Mouse (Mus musculus) kidney, embryonic 15.5 days (tissue): ENCODE results near the gene Dph3. TPM values are rescaled to one million over a fixed set of nuclear protein-coding genes. Genes with fewer than 3 reads are reported as not detected.

Experiments used
- ATAC-seq: fragments of 200-750 bp; cut with Nextera tagmentation; replicated peaks from 2 replicates; pipeline ENCODE4 v1.8.0; 2017; ENCODE audit warnings: moderate TSS enrichment; ENCODE audit not compliant: low FRiP score
- H3K27ac ChIP-seq: fragments of 300-500 bp; sonication (generic); 2 replicates; pipeline ENCODE4 v1.5.1; 2015; ENCODE audit warnings: mild to moderate bottlenecking, inconsistent platforms
- H3K27me3 ChIP-seq: fragments of 300-500 bp; sonication (generic); 2 replicates; pipeline ENCODE4 v1.6.1; 2015; ENCODE audit warnings: inconsistent platforms
- H3K36me3 ChIP-seq: fragments of 300-500 bp; sonication (generic); 2 replicates; pipeline ENCODE4 v1.6.1; 2015; ENCODE audit warnings: inconsistent platforms
- H3K4me1 ChIP-seq: fragments of 300-500 bp; sonication (generic); 2 replicates; pipeline ENCODE4 v1.6.1; 2015; ENCODE audit warnings: inconsistent platforms
- H3K4me2 ChIP-seq: fragments of 300-500 bp; sonication (generic); 2 replicates; pipeline ENCODE4 v1.6.1; 2015; ENCODE audit warnings: moderate library complexity, mild to moderate bottlenecking, inconsistent platforms
- H3K4me3 ChIP-seq: fragments of 300-500 bp; sonication (generic); replicated peaks from 2 replicates; pipeline ENCODE4 v1.5.1; 2015; ENCODE audit warnings: mild to moderate bottlenecking, inconsistent platforms
- H3K9ac ChIP-seq: fragments of 300-500 bp; sonication (generic); 2 replicates; pipeline ENCODE4 v1.6.1; 2015; ENCODE audit warnings: mild to moderate bottlenecking, inconsistent platforms
- H3K9me3 ChIP-seq: fragments of 300-500 bp; sonication (generic); replicated peaks from 2 replicates; pipeline ENCODE4 v1.6.1; 2016; ENCODE audit warnings: inconsistent platforms
- WGBS: fragments of 180-500 bp; shearing (Covaris S2); methylation state at CpG from one replicate; pipeline ENCODE4 v1.1.7; 2015; ENCODE audit warnings: mixed read lengths; 5-methylcytosine and 5-hydroxymethylcytosine counted together
- polyA plus RNA-seq: library from polyadenylated mRNA; unstranded; fragments of >200 nt; fragmentation: Nextera tagmentation; extraction: Ambion mirVana; gene quantifications from 2 replicates; pipeline ENCODE4 v1.2.1, GENCODE M21; 2015

The Dph3 gene
- polyA plus RNA-seq, 1 experiment from 2014 or later, result 92.9 TPM

DNA sequence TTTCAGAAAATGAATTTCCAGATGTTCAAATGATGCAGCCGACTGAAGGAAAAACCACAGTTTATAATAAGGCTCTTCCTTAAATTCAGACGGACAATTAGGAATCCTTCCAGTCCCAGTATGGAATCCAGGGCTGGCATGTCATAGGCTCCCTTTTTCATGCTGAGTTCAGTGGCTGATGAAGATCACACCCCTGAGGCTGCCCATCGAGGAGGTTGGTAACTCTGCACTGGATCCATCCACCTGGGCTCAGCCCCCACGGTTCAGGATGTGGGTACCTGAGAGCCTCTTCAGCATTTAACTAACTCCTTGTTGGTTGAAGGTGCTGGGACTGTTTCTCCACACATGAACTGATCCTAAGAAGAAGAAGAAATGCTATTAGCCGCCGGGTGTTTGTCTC lies 2.6 kb downstream of the Dph3 start:
- Histone ChIP-seq H3K4me1 (peaks cover 22% of the 10 kb centered on the region), H3K9ac (no peak overlapping the region), H3K9me3 (no peaks in the 10 kb centered on the region), H3K27ac (no peak overlapping the region), H3K36me3 (peaks cover 28% of the 10 kb centered on the region), H3K4me2 (no peak overlapping the region), H3K27me3 (no peaks in the 10 kb centered on the region), H3K4me3 (no peak overlapping the region)
- WGBS, result 96% methylated on average over 6 of the region's 6 CpGs
- no peak for ATAC-seq

DNA sequence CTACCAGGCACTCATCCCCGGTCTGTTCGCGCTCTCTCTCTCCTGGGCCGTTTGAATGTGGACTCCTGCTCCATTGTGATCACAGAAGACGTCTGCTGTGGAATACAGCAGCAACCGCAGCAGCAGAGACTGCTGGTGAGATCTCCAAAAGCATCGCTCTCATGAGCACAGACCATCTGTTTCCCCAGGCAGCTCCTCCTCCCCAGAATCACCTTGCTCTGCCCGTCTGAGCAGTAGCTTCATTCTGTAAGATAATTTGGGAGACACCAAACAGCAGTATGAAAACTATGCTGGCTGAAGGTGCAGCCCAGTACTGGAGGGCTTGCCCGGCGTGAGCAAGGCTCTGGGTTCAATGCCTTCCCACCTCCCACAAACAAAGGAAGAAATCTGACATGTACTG lies 4.5 kb downstream of the Dph3 start:
- 90% methylated on average over 10 of the region's 10 CpGs for WGBS
- H3K27ac ChIP-seq, result no peak overlapping the region
- H3K4me2 ChIP-seq, result no peak overlapping the region

DNA sequence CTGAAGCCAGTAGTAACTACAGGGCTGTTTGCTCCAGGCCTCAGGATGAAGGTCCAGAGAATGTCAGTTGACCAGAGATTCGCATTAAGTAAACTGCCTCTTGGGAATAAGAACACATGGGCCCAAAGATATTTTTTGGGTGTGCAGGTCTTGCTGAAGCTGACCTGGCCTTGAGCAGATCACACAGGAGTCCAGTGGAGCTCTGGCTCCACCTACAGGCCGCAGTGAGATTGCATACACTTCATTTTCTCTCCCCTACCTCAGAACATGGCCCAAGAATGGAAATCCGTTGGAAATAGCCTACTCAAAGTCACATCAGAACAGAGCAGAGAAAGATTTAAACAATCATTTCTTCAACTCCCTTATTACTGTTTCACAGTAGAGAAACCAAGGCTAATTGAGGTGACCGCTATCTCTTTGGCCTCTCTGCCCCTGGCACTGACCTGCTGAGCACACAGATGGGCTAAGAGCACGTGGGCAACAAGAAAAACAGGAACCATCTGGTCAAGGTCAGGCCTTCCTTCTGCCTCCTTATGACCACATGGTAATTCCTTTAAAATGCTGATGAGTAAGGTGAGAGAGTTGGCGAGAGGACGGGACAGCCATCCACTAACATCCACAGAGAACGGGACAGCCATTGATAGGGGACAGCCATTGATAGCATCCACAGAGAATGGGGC lies 8.5 kb downstream of the Dph3 start:
- ATAC-seq, result no peak
- Histone ChIP-seq H3K27me3 (no peaks in the 10 kb centered on the region), H3K9me3 (no peaks in the 10 kb centered on the region), H3K36me3 (peaks cover 17% of the 10 kb centered on the region), H3K27ac (no peak overlapping the region), H3K4me1 (peaks cover 20% of the 10 kb centered on the region), H3K4me3 (no peak overlapping the region), H3K4me2 (no peak overlapping the region), H3K9ac (no peak overlapping the region)
- 41% methylated on average over 8 of the region's 8 CpGs for WGBS

More for the DNA sequence above, 4.5 kb downstream of the Dph3 start:
- ATAC-seq, result no peak
- Histone ChIP-seq H3K36me3 (peaks cover 28% of the 10 kb centered on the region), H3K27me3 (no peaks in the 10 kb centered on the region), H3K9ac (no peak overlapping the region), H3K4me3 (no peak overlapping the region), H3K9me3 (no peaks in the 10 kb centered on the region), H3K4me1 (peaks cover 7% of the 10 kb centered on the region; the same call in 1 of the 2 replicates)

DNA sequence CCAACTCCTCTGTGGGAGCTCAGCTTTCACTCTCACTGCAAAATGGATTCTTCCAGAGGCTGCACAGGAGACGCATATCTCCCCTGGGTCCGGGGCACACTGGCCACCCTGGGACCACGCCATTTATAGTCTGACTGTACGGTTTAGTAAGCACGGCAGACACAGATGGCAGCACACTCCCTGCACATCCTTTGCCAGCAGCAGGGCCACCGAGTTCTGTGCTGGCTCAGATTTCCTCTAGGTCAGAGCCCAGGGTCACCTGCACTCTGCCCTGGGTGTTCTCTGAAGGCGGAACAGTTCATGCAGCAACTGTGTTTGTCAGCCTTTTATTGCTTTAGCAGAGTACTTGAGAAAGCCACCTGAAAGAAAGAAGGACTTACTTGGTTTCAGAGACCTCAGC lies 11.6 kb downstream of the Dph3 start:
- Histone ChIP-seq H3K4me2 (no peak overlapping the region), H3K4me1 (peaks cover 23% of the 10 kb centered on the region), H3K9me3 (no peaks in the 10 kb centered on the region), H3K27me3 (no peaks in the 10 kb centered on the region), H3K27ac (peak overlapping the region; percentile 82), H3K36me3 (no peaks in the 10 kb centered on the region), H3K4me3 (no peak overlapping the region), H3K9ac (no peak overlapping the region)
- 27% methylated on average over 7 of the region's 7 CpGs for WGBS
- ATAC-seq, result peak; percentile 89

DNA sequence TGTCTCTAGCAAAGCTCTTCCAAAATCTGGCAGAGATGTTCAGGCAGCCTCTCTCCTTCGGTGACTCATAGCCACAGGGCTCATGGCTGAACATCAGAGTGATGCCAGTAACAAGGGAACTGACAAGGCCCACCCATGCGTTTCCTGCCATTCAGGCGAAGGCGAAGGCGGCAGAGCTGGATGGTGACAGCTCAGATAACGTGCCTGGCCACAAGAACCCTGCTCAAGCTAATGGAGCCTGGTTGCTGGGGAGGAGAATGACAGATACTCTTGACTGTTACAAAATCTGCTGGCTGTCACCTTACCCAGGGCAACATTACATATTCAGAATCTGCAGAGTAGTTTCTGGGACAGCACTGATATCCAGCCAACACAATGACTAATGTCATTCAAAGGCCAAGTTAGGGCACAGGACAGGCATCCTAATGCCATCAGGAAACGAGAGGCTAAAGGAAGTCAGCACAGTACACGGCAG lies 12.3 kb downstream of the Dph3 start:
- Histone ChIP-seq H3K27ac (peak overlapping the region; percentile 82), H3K36me3 (no peaks in the 10 kb centered on the region), H3K4me1 (peaks cover 23% of the 10 kb centered on the region), H3K4me3 (no peak overlapping the region), H3K9me3 (no peaks in the 10 kb centered on the region), H3K9ac (no peak overlapping the region), H3K27me3 (no peaks in the 10 kb centered on the region), H3K4me2 (no peak overlapping the region)
- 29% methylated on average over 8 of the region's 8 CpGs for WGBS
- ATAC-seq, result no peak

DNA sequence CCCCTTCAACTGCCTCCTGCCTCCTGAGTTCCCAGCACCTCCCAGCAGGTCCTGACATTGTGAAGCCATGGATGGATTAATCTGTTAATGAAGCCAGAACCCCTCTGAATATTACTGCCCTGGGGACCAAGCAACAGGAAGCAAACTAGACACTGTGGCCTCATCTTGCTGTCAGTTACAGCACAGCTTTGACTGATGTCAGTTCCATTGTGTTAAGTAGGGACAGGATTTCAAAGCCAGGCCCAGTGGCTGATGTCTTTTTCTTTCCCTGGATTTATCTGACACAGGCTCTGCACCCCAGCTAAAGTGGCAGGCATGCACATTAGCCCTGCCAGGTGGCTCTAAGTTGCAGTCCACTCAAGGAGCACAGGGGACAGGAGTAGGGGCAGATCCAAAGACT lies 12.7 kb downstream of the Dph3 start:
- Histone ChIP-seq H3K9me3 (no peaks in the 10 kb centered on the region), H3K4me2 (no peak overlapping the region), H3K27me3 (no peaks in the 10 kb centered on the region), H3K4me3 (no peak overlapping the region), H3K9ac (no peak overlapping the region), H3K27ac (peak overlapping the region; percentile 82), H3K36me3 (no peaks in the 10 kb centered on the region), H3K4me1 (peaks cover 23% of the 10 kb centered on the region)
- no peak for ATAC-seq

DNA sequence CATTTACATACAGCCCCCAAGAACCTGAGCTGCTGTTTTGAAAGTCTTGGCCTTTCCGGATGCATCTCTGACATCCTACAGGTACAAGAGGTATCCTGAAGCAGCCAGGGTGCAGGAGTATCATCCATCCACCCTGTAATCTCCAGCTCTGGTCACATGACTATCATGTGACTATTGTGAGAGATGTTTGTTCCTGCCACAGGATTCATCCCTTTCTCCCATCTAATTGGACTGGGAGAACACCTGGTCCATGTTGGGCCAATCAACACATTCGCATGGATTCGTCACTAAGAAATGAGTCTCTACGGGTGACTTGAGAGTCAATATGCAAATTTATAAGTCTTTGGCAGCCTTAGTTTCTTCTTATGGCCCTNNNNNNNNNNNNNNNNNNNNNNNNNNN lies 24.1 kb downstream of the Dph3 start:
- 80% methylated on average over 4 of the region's 4 CpGs for WGBS

DNA sequence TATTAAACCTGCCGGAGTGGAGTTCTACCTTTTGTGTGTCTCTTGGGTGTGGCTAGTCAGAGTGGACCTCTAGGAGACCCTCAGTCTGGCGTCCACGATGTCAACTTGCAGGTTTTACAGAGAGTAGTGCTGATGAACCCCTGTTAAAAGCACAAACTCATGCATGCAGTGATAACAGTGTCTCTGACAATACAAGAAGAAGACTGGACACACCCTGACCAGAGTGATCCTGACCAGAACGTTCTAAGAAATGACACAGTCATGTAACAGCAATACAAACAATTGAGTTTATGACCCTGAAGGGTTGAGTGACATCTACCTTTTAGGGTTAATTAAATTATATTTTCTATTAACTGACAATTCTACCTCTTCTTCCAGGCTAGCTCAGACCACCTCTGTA lies 27.9 kb downstream of the Dph3 start:
- H3K9ac ChIP-seq, result no peak overlapping the region
- no peak overlapping the region for H3K4me2 ChIP-seq
- ATAC-seq, result no peak
- H3K4me1 ChIP-seq, result no peaks in the 10 kb centered on the region
- WGBS, result 84% methylated on average over 4 of the region's 4 CpGs
- no peaks in the 10 kb centered on the region for H3K27me3 ChIP-seq
- no peaks in the 10 kb centered on the region for H3K9me3 ChIP-seq
- no peaks in the 10 kb centered on the region for H3K36me3 ChIP-seq
- H3K27ac ChIP-seq, result no peak overlapping the region
- no peak overlapping the region for H3K4me3 ChIP-seq

More for the DNA sequence above, 24.1 kb downstream of the Dph3 start:
- ATAC-seq, result no peak
- Histone ChIP-seq H3K4me1 (no peaks in the 10 kb centered on the region), H3K4me3 (no peak overlapping the region), H3K36me3 (no peaks in the 10 kb centered on the region), H3K9me3 (peaks cover 10% of the 10 kb centered on the region; the same call in 1 of the 2 replicates), H3K27ac (no peak overlapping the region), H3K4me2 (no peak overlapping the region), H3K27me3 (no peaks in the 10 kb centered on the region), H3K9ac (no peak overlapping the region)

DNA sequence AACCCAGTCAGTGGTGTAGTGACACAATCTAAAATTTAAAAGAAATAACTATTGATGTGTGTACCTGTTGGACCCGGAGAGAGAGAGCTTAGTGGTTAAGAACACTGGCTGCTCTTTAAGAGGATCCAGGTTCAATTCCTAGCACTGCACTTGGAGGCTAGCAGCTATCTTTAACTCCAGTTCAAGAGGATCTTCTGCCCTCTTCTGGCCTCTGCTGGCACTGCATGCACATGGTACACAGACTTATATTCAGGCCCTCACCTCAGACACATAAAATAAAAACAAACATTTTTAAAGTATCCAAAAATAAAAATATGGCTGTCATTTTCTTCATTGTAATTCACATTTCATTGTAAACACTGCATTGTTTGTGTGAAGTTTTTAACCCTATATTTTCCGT lies 28.9 kb downstream of the Dph3 start:
- no peak for ATAC-seq

DNA sequence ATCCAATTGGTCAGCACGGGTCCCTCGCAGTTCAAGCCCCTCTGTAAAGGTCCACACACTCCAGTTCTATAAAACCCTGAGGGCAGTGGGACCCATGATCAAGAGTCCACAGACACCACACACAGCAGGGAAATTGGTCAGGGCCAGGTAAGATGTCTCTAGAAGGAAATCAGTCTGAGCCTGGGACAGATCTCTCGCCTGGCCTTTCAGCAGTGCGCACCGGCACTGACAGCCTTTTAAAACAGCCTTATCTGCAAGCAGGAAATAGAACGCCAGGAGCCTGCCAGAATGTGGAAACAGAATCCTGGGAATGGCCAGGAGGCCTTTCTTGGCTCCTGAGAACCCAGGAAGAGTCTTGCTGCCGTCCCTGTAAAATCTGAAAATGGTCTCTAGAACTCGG lies 29.7 kb downstream of the Dph3 start:
- ATAC-seq, result no peak
- Histone ChIP-seq H3K4me3 (no peak overlapping the region), H3K4me2 (no peak overlapping the region), H3K27me3 (no peaks in the 10 kb centered on the region), H3K4me1 (no peaks in the 10 kb centered on the region), H3K9me3 (no peaks in the 10 kb centered on the region), H3K36me3 (no peaks in the 10 kb centered on the region), H3K27ac (no peak overlapping the region), H3K9ac (no peak overlapping the region)
- WGBS, result 67% methylated on average over 8 of the region's 8 CpGs

More for the DNA sequence above, 28.9 kb downstream of the Dph3 start:
- 96% methylated on average over 2 of the region's 2 CpGs for WGBS
- no peaks in the 10 kb centered on the region for H3K9me3 ChIP-seq
- H3K27ac ChIP-seq, result no peak overlapping the region
- no peak overlapping the region for H3K4me2 ChIP-seq
- H3K4me1 ChIP-seq, result no peaks in the 10 kb centered on the region
- H3K4me3 ChIP-seq, result no peak overlapping the region
- H3K9ac ChIP-seq, result no peak overlapping the region
- no peaks in the 10 kb centered on the region for H3K36me3 ChIP-seq
- H3K27me3 ChIP-seq, result no peaks in the 10 kb centered on the region

DNA sequence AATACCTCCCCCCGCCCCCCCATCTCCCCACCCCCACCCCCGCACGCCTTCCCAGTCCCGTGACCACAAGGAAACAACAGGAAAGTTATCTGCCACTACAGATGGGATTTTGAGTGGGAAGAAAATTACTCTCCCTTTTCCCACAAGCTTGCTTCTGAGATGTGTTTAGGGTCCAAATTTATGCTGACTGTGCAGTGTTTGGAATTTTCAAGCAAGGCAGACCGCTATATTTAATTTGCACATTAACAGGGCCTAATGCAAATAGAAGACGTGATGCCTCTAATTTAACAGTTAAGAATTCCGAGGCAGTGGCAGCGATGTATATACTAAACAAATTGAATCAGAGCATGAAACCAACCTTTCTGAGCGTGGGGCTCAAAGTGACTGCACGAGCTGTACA lies 30.7 kb downstream of the Dph3 start:
- Histone ChIP-seq H3K27me3 (no peaks in the 10 kb centered on the region), H3K4me3 (no peak overlapping the region), H3K9me3 (no peaks in the 10 kb centered on the region), H3K27ac (no peak overlapping the region), H3K36me3 (no peaks in the 10 kb centered on the region), H3K4me2 (no peak overlapping the region), H3K4me1 (no peaks in the 10 kb centered on the region), H3K9ac (no peak overlapping the region)
- ATAC-seq, result no peak
- 62% methylated on average over 10 of the region's 10 CpGs for WGBS

DNA sequence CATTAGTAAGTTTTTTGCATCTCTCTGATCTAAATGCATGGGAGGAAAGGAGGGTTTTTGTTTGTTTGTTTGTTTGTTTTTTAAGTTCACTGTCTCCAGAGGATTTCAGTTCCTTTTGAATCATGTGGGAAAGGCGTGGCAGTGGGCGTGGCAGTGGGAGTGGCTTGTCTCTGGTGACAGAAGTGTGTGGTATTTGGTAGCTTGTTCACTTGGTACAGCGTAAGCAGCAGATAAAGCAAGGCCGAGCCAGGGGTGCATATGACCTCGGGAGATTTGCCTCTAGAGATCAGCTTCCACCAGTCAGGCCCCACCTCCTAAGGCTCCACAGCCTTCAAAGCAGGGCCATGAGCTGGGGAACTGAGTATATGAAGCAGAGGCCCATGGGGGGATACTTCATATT lies 31.6 kb downstream of the Dph3 start:
- H3K4me1 ChIP-seq, result no peaks in the 10 kb centered on the region
- no peak overlapping the region for H3K4me2 ChIP-seq
- H3K27me3 ChIP-seq, result no peaks in the 10 kb centered on the region
- H3K9me3 ChIP-seq, result no peaks in the 10 kb centered on the region
- ATAC-seq, result no peak
- no peaks in the 10 kb centered on the region for H3K36me3 ChIP-seq
- H3K9ac ChIP-seq, result no peak overlapping the region
- 77% methylated on average over 5 of the region's 5 CpGs for WGBS
- H3K4me3 ChIP-seq, result no peak overlapping the region
- H3K27ac ChIP-seq, result no peak overlapping the region

DNA sequence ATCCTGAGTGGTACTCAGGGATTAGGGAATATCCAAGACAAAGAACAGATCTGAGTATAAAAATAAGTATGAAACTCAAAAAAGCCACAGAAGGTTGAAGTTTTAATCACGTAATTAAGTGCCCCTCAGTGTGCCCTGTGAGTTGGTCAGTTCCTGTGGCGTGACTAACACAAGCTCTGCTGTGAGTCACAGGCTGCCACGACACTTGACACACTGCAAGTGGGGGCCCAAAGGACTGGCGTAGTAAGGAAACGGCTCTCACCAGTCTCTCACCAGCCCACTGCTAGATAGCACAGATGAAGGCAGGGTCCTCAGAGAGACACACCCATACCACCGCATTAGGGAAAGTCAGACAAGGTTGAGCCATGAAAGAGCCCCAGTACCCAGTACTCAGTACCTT lies 35.4 kb downstream of the Dph3 start:
- 85% methylated on average over 6 of the region's 6 CpGs for WGBS
- Histone ChIP-seq H3K27ac (no peak overlapping the region), H3K9ac (no peak overlapping the region), H3K4me2 (no peak overlapping the region), H3K36me3 (no peaks in the 10 kb centered on the region), H3K4me1 (no peaks in the 10 kb centered on the region), H3K27me3 (no peaks in the 10 kb centered on the region), H3K9me3 (no peaks in the 10 kb centered on the region), H3K4me3 (no peak overlapping the region)
- no peak for ATAC-seq
